Comparison of ENCODE assay signal across 27 mouse cellular contexts in the genomic region with DNA sequence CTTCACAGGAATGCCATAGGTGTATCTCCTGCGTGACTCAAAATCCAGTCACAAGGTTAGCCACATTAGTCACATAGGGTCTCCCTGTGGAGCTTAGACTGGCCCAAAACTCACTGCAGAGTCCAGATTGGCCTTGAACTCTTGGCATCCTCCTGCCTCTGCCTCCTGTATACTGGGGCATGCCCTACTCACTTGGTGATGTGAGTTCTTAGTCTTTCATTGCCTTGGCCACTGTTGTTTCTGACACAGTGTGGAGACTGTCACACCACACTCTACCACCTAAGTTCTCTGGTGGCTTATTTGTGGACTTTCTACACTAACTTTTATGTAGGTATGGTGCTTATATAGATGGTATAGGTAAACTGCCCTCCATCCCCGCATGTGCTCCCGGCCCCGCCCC. TPM values are rescaled to one million over a fixed set of nuclear protein-coding genes. Genes with fewer than 3 reads are reported as not detected.
A peak's percentile ranks its signal among the peaks of the same experiment; 100 is the strongest.
DNase-seq lines count a peak whose midpoint lies in the region; ATAC-seq and TF ChIP-seq lines count a peak whose summit lies in the region.
"Had no signal": no experiment of that assay in that cellular context is flagged by ENCODE, and none has a peak within 500 bp of the region (broad histone marks: within the 10 kb centered on the region; RNA-seq: fewer than 3 reads in every experiment).

No protein-coding gene starts in this region.

- 0 out of 2 replicates have a peak, but pooled peaks have one; percentile 41 for ATAC-seq in embryonic facial prominence, embryonic 12.5 days (ENCODE audit: insufficient number of reproducible peaks, insufficient read depth, low FRiP score, low TSS enrichment)
- ATAC-seq in hindbrain, embryonic 14.5 days (ENCODE audit: low FRiP score) = no peak
- no peak for ATAC-seq in hindbrain, embryonic 11.5 days (ENCODE audit: low FRiP score)
- no peak for ATAC-seq in limb, embryonic 12.5 days (ENCODE audit: insufficient number of reproducible peaks, insufficient read depth, low FRiP score, low TSS enrichment, low read depth)
- ATAC-seq in stomach, embryonic 15.5 days (ENCODE audit: insufficient read depth, low FRiP score, low read depth) = peak; percentile 53; the same call in 1 of the 2 replicates
- no peak for ATAC-seq in stomach, postnatal 0 days (ENCODE audit: low FRiP score, low TSS enrichment)
- ATAC-seq: activated CD4-positive, CD25-positive, alpha-beta regulatory T cell, adult 4 months; forebrain, embryonic 16.5 days had no signal

- H3K4me2 ChIP-seq in embryonic facial prominence, embryonic 12.5 days (replicated peaks) = no peak overlapping the region
- no peak overlapping the region for H3K4me2 ChIP-seq in hindbrain, embryonic 14.5 days (replicated peaks)
- H3K4me2 ChIP-seq in hindbrain, embryonic 11.5 days (replicated peaks; ENCODE audit: low read depth, low read length) = no peak overlapping the region
- H3K4me2 ChIP-seq in limb, embryonic 12.5 days = no peak overlapping the region; the same call in 1 of the 2 replicates
- H3K4me2 ChIP-seq in stomach, embryonic 15.5 days = no peak overlapping the region
- no peak overlapping the region for H3K4me2 ChIP-seq in stomach, postnatal 0 days (replicated peaks; ENCODE audit: low read depth)
- H3K4me2 ChIP-seq: embryonic facial prominence, embryonic 15.5 days; forebrain, embryonic 12.5 days; heart, embryonic 13.5 days; hindbrain, embryonic 12.5 days had no signal

- 89% methylated on average over 4 of the region's 4 CpGs for WGBS in embryonic facial prominence, embryonic 12.5 days
- WGBS in embryonic facial prominence, embryonic 10.5 days = 92% methylated on average over 4 of the region's 4 CpGs
- 88% methylated on average over 4 of the region's 4 CpGs for WGBS in hindbrain, embryonic 14.5 days
- WGBS in hindbrain, embryonic 11.5 days = 85% methylated on average over 4 of the region's 4 CpGs
- 88% methylated on average over 4 of the region's 4 CpGs for WGBS in limb, embryonic 12.5 days
- WGBS in limb, embryonic 10.5 days = 93% methylated on average over 4 of the region's 4 CpGs
- WGBS in stomach, embryonic 15.5 days = 86% methylated on average over 4 of the region's 4 CpGs
- 82% methylated on average over 4 of the region's 4 CpGs for WGBS in stomach, postnatal 0 days

- no peaks in the 10 kb centered on the region for H3K27me3 ChIP-seq in embryonic facial prominence, embryonic 12.5 days
- no peaks in the 10 kb centered on the region for H3K27me3 ChIP-seq in embryonic facial prominence, embryonic 10.5 days (replicated peaks; ENCODE audit: low read depth, poor library complexity, severe bottlenecking)
- no peaks in the 10 kb centered on the region for H3K27me3 ChIP-seq in hindbrain, embryonic 14.5 days (ENCODE audit: control insufficient read depth, insufficient read depth, low read length)
- H3K27me3 ChIP-seq in hindbrain, embryonic 11.5 days (ENCODE audit: control insufficient read depth, insufficient read depth, low read length) = no peaks in the 10 kb centered on the region
- no peaks in the 10 kb centered on the region for H3K27me3 ChIP-seq in limb, embryonic 12.5 days
- H3K27me3 ChIP-seq in limb, embryonic 10.5 days (ENCODE audit: low read depth, poor library complexity, severe bottlenecking) = no peaks in the 10 kb centered on the region
- H3K27me3 ChIP-seq in stomach, embryonic 15.5 days (replicated peaks) = no peaks in the 10 kb centered on the region
- no peaks in the 10 kb centered on the region for H3K27me3 ChIP-seq in stomach, postnatal 0 days (ENCODE audit: control insufficient read depth, insufficient read depth, low read length)
- H3K27me3 ChIP-seq: embryonic facial prominence, embryonic 15.5 days; forebrain, embryonic 12.5 days; heart, embryonic 13.5 days; hindbrain, embryonic 12.5 days had no signal

- H3K27ac ChIP-seq in embryonic facial prominence, embryonic 12.5 days = no peak overlapping the region
- no peak overlapping the region for H3K27ac ChIP-seq in embryonic facial prominence, embryonic 10.5 days (replicated peaks)
- H3K27ac ChIP-seq in hindbrain, embryonic 14.5 days = 0 out of 2 replicates have a peak overlapping the region, but pooled peaks have one; percentile 7
- H3K27ac ChIP-seq in hindbrain, embryonic 11.5 days (ENCODE audit: low read depth, low read length) = no peak overlapping the region; the same call in 1 of the 2 replicates
- H3K27ac ChIP-seq in limb, embryonic 12.5 days = 0 out of 2 replicates have a peak overlapping the region, but pooled peaks have one; percentile 79
- no peak overlapping the region for H3K27ac ChIP-seq in limb, embryonic 10.5 days
- no peak overlapping the region for H3K27ac ChIP-seq in stomach, embryonic 15.5 days
- H3K27ac ChIP-seq in stomach, postnatal 0 days (replicated peaks) = no peak overlapping the region
- H3K27ac ChIP-seq: heart, adult 2 months; heart, embryonic 10.5 days had no signal

- H3K9ac ChIP-seq in embryonic facial prominence, embryonic 12.5 days = no peak overlapping the region
- no peak overlapping the region for H3K9ac ChIP-seq in hindbrain, embryonic 14.5 days
- H3K9ac ChIP-seq in hindbrain, embryonic 11.5 days (ENCODE audit: low read depth, low read length) = no peak overlapping the region
- no peak overlapping the region for H3K9ac ChIP-seq in limb, embryonic 12.5 days (replicated peaks)
- no peak overlapping the region for H3K9ac ChIP-seq in stomach, embryonic 15.5 days
- H3K9ac ChIP-seq in stomach, postnatal 0 days (ENCODE audit: low read length) = no peak overlapping the region
- H3K9ac ChIP-seq: embryonic facial prominence, embryonic 15.5 days; forebrain, embryonic 12.5 days; heart, embryonic 13.5 days; hindbrain, embryonic 12.5 days had no signal

- H3K36me3 ChIP-seq in embryonic facial prominence, embryonic 12.5 days = peaks cover 32% of the 10 kb centered on the region
- H3K36me3 ChIP-seq in embryonic facial prominence, embryonic 10.5 days (replicated peaks) = peaks cover 87% of the 10 kb centered on the region
- H3K36me3 ChIP-seq in hindbrain, embryonic 14.5 days (replicated peaks; ENCODE audit: control insufficient read depth, insufficient read depth) = peaks cover 15% of the 10 kb centered on the region
- no peaks in the 10 kb centered on the region for H3K36me3 ChIP-seq in hindbrain, embryonic 11.5 days (ENCODE audit: control insufficient read depth, insufficient read depth, low read length)
- peaks cover 48% of the 10 kb centered on the region for H3K36me3 ChIP-seq in limb, embryonic 12.5 days
- peaks cover 85% of the 10 kb centered on the region for H3K36me3 ChIP-seq in limb, embryonic 10.5 days
- H3K36me3 ChIP-seq in stomach, embryonic 15.5 days = no peaks in the 10 kb centered on the region
- H3K36me3 ChIP-seq in stomach, postnatal 0 days (ENCODE audit: control insufficient read depth, insufficient read depth, low read length) = no peaks in the 10 kb centered on the region

- no peak for DNase-seq in embryonic facial prominence, embryonic 10.5 days (ENCODE audit: low spot score)
- DNase-seq in hindbrain, embryonic 14.5 days (ENCODE audit: low spot score) = no peak
- no peak for DNase-seq in hindbrain, embryonic 11.5 days (ENCODE audit: low spot score)
- no peak for DNase-seq in limb, embryonic 10.5 days (ENCODE audit: low spot score)
- DNase-seq in stomach, postnatal 0 days (ENCODE audit: low spot score) = no peak
- DNase-seq: adrenal gland, adult 8-10 months; adrenal gland, postnatal 25 days; cerebellum, adult 11-12 months; cerebellum, adult 8-10 months; cerebellum, postnatal 10 days; cerebellum, postnatal 36 days; embryo, embryonic 11 days; gastrocnemius, postnatal 10 days; gastrocnemius, postnatal 36 days; heart, adult 2 months; heart, postnatal 14 days; heart, postnatal 4 days had no signal

- TF ChIP-seq CTCF in stomach, postnatal 0 days (IDR thresholded peaks at IDR 0.05; ENCODE audit: low read depth) = no peak

- TF ChIP-seq EP300 in stomach, postnatal 0 days (optimal IDR thresholded peaks at IDR 0.05) = no peak

- no peak overlapping the region for H3K4me3 ChIP-seq in embryonic facial prominence, embryonic 12.5 days
- no peak overlapping the region for H3K4me3 ChIP-seq in embryonic facial prominence, embryonic 10.5 days
- H3K4me3 ChIP-seq in hindbrain, embryonic 14.5 days (replicated peaks; ENCODE audit: low read length) = no peak overlapping the region
- H3K4me3 ChIP-seq in hindbrain, embryonic 11.5 days (ENCODE audit: low read depth, low read length) = no peak overlapping the region
- no peak overlapping the region for H3K4me3 ChIP-seq in limb, embryonic 12.5 days (replicated peaks)
- H3K4me3 ChIP-seq in limb, embryonic 10.5 days = no peak overlapping the region
- H3K4me3 ChIP-seq in stomach, embryonic 15.5 days (replicated peaks) = no peak overlapping the region
- no peak overlapping the region for H3K4me3 ChIP-seq in stomach, postnatal 0 days (ENCODE audit: low read depth, low read length)
- H3K4me3 ChIP-seq: embryonic facial prominence, embryonic 15.5 days; forebrain, embryonic 12.5 days; heart, adult 2 months; heart, embryonic 10.5 days; heart, embryonic 13.5 days; hindbrain, embryonic 12.5 days had no signal

- no peaks in the 10 kb centered on the region for H3K9me3 ChIP-seq in embryonic facial prominence, embryonic 12.5 days
- no peaks in the 10 kb centered on the region for H3K9me3 ChIP-seq in embryonic facial prominence, embryonic 10.5 days
- H3K9me3 ChIP-seq in hindbrain, embryonic 14.5 days (ENCODE audit: control insufficient read depth, low read length) = no peaks in the 10 kb centered on the region
- no peaks in the 10 kb centered on the region for H3K9me3 ChIP-seq in hindbrain, embryonic 11.5 days (ENCODE audit: control insufficient read depth, low read length)
- no peaks in the 10 kb centered on the region for H3K9me3 ChIP-seq in limb, embryonic 12.5 days
- no peaks in the 10 kb centered on the region for H3K9me3 ChIP-seq in limb, embryonic 10.5 days (replicated peaks)
- no peaks in the 10 kb centered on the region for H3K9me3 ChIP-seq in stomach, embryonic 15.5 days
- no peaks in the 10 kb centered on the region for H3K9me3 ChIP-seq in stomach, postnatal 0 days (ENCODE audit: control insufficient read depth, low read length)
- H3K9me3 ChIP-seq: embryonic facial prominence, embryonic 15.5 days; forebrain, embryonic 12.5 days; heart, embryonic 10.5 days; heart, embryonic 13.5 days; hindbrain, embryonic 12.5 days had no signal

- peaks cover 23% of the 10 kb centered on the region for H3K4me1 ChIP-seq in embryonic facial prominence, embryonic 12.5 days
- peaks cover 20% of the 10 kb centered on the region for H3K4me1 ChIP-seq in embryonic facial prominence, embryonic 10.5 days
- peaks cover 25% of the 10 kb centered on the region for H3K4me1 ChIP-seq in hindbrain, embryonic 14.5 days (replicated peaks; ENCODE audit: control insufficient read depth, insufficient read depth, low read length)
- H3K4me1 ChIP-seq in hindbrain, embryonic 11.5 days (replicated peaks; ENCODE audit: control insufficient read depth, insufficient read depth, low read length) = peaks cover 3% of the 10 kb centered on the region; the same call in 1 of the 2 replicates
- peaks cover 34% of the 10 kb centered on the region for H3K4me1 ChIP-seq in limb, embryonic 12.5 days (replicated peaks)
- H3K4me1 ChIP-seq in limb, embryonic 10.5 days = peaks cover 20% of the 10 kb centered on the region; the same call in 1 of the 2 replicates
- H3K4me1 ChIP-seq in stomach, embryonic 15.5 days = peaks cover 10% of the 10 kb centered on the region; the same call in 1 of the 2 replicates
- no peaks in the 10 kb centered on the region; the same call in 1 of the 2 replicates for H3K4me1 ChIP-seq in stomach, postnatal 0 days (replicated peaks; ENCODE audit: control insufficient read depth, insufficient read depth)

RNA-seq across cellular contexts. Expression of gene Myh10, which starts 24.8 kb away (rescaled TPM):
- polyA plus RNA-seq in embryonic facial prominence, embryonic 12.5 days (2016; fragmentation: Nextera tagmentation; extraction: Ambion mirVana) = 161 and 169 TPM in 2 replicates
- 161 and 164 TPM in 2 replicates for polyA plus RNA-seq in embryonic facial prominence, embryonic 10.5 days (2016; fragmentation: Nextera tagmentation; extraction: Ambion mirVana)
- polyA plus RNA-seq in hindbrain, embryonic 14.5 days (2014; fragmentation: Nextera tagmentation; extraction: Ambion mirVana) = 95.3 and 101 TPM in 2 replicates
- polyA plus RNA-seq in hindbrain, embryonic 11.5 days (2014; fragmentation: Nextera tagmentation; extraction: Ambion mirVana) = 131 and 140 TPM in 2 replicates
- 175 and 189 TPM in 2 replicates for polyA plus RNA-seq in limb, embryonic 12.5 days (2016; fragmentation: Nextera tagmentation; extraction: Ambion mirVana)
- 138 and 176 TPM in 2 replicates for polyA plus RNA-seq in limb, embryonic 10.5 days (2016; fragmentation: Nextera tagmentation; extraction: Ambion mirVana)
- polyA plus RNA-seq in stomach, embryonic 15.5 days (2015; fragmentation: Nextera tagmentation; extraction: Ambion mirVana) = 86.6 and 88.4 TPM in 2 replicates
- polyA plus RNA-seq in stomach, postnatal 0 days (2015; fragmentation: Nextera tagmentation; extraction: Ambion mirVana) = 20.0 and 20.5 TPM in 2 replicates

Comparison
In these comparisons a context has a peak if more than half of its experiments do, and no peak if none do; other contexts are left out.
1. ATAC-seq: peak in embryonic facial prominence, embryonic 12.5 days (single experiment) and stomach, embryonic 15.5 days (single experiment); none in hindbrain, embryonic 14.5 days (single experiment), hindbrain, embryonic 11.5 days (single experiment), limb, embryonic 12.5 days (single experiment) and stomach, postnatal 0 days (single experiment).
2. H3K27ac ChIP-seq: peak in hindbrain, embryonic 14.5 days (single experiment) and limb, embryonic 12.5 days (single experiment); none in embryonic facial prominence, embryonic 12.5 days (single experiment), embryonic facial prominence, embryonic 10.5 days (single experiment), hindbrain, embryonic 11.5 days (single experiment), limb, embryonic 10.5 days (single experiment), stomach, embryonic 15.5 days (single experiment) and stomach, postnatal 0 days (single experiment).